Mouse (Mus musculus) T-helper 1 cell (primary cell): Measurements from ENCODE around the gene Esrp2.

Experiments used
- in situ Hi-C: fragments of 300-600 bp; cut with MboI, MseI; formaldehyde crosslinking; loops from one replicate; pipeline ENCODE4 v1.15.1; 2025; ENCODE audit warnings: high pct_unique_total_duplicates

Esrp2 gene

GRCm38 (mm10) chr8:106126055-106126454, 10.7 kb downstream of the Esrp2 start:
- in situ Hi-C loops: no loop called here

GRCm38 (mm10) chr8:106123443-106123842, 13.3 kb downstream of the Esrp2 start:
- in situ Hi-C loops: no loop called here

- in situ Hi-C loops: loop anchor here (5.0 kb wide), 1 partner anchor 34 kb away; no protein-coding TSS in a partner anchor
Measured at GRCm38 (mm10) chr8:106115897-106116296, 20.9 kb downstream of the Esrp2 start.

GRCm38 (mm10) chr8:106112514-106112913, 24.3 kb downstream of the Esrp2 start:
- in situ Hi-C loops: no loop called here

- in situ Hi-C loops: no loop called here
Measured at GRCm38 (mm10) chr8:106112041-106112440, 24.7 kb downstream of the Esrp2 start.

- in situ Hi-C loops: no loop called here
Measured at GRCm38 (mm10) chr8:106108729-106109128, 28.0 kb downstream of the Esrp2 start.

GRCm38 (mm10) chr8:106108080-106108479, 28.7 kb downstream of the Esrp2 start:
- in situ Hi-C loops: no loop called here

GRCm38 (mm10) chr8:106106193-106106592, 30.6 kb downstream of the Esrp2 start:
- in situ Hi-C loops: no loop called here

- in situ Hi-C loops: no loop called here
Measured at GRCm38 (mm10) chr8:106103888-106104287, 32.9 kb downstream of the Esrp2 start.

GRCm38 (mm10) chr8:106102321-106102720, 34.5 kb downstream of the Esrp2 start:
- in situ Hi-C loops: no loop called here
